Mouse (Mus musculus) kidney, postnatal 0 days (tissue): ENCODE data around the gene Clasrp. TPM values are rescaled to one million over a fixed set of nuclear protein-coding genes. Genes with fewer than 3 reads are reported as not detected.

ENCODE experiments used
- ATAC-seq: fragments of 200-750 bp; cut with Nextera tagmentation; replicated peaks from 2 replicates; pipeline ENCODE4 v1.8.0; 2017; ENCODE audit warnings: low read depth, moderate number of reproducible peaks, moderate TSS enrichment, moderate library complexity; ENCODE audit not compliant: low FRiP score
- DNase-seq: peaks from one replicate; pipeline ENCODE4 v3.0.0-alpha.2; 2016; ENCODE audit warnings: low spot score
- H3K27ac ChIP-seq: fragments of 300-500 bp; sonication (generic); 2 replicates; pipeline ENCODE4 v1.5.1; 2014; ENCODE audit warnings: mild to moderate bottlenecking
- H3K27me3 ChIP-seq: fragments of 300-500 bp; sonication (generic); 2 replicates; pipeline ENCODE4 v1.6.1; 2014; ENCODE audit warnings: low read length, mixed read lengths; ENCODE audit not compliant: insufficient read depth
- H3K36me3 ChIP-seq: fragments of 300-500 bp; sonication (generic); 2 replicates; pipeline ENCODE4 v1.6.1; 2014; ENCODE audit warnings: low read length, mixed read lengths; ENCODE audit not compliant: insufficient read depth
- H3K4me1 ChIP-seq: fragments of 300-500 bp; sonication (generic); replicated peaks from 2 replicates; pipeline ENCODE4 v1.6.1; 2014; ENCODE audit warnings: antibody characterized with exemption, low read length, mixed read lengths; ENCODE audit not compliant: insufficient read depth
- H3K4me2 ChIP-seq: fragments of 300-500 bp; sonication (generic); 2 replicates; pipeline ENCODE4 v1.6.1; 2014; ENCODE audit warnings: mild to moderate bottlenecking, low read length, moderate library complexity, mixed read lengths
- H3K4me3 ChIP-seq: fragments of 300-500 bp; sonication (generic); replicated peaks from 2 replicates; pipeline ENCODE4 v1.5.1; 2014; ENCODE audit warnings: low read depth, low read length
- H3K9ac ChIP-seq: fragments of 300-500 bp; sonication (generic); 2 replicates; pipeline ENCODE4 v1.6.1; 2014; ENCODE audit warnings: low read depth, low read length
- H3K9me3 ChIP-seq: fragments of 300-500 bp; sonication (generic); replicated peaks from 2 replicates; pipeline ENCODE4 v1.6.1; 2016; ENCODE audit warnings: low read length, inconsistent platforms, mixed read lengths
- CTCF ChIP-seq: IDR thresholded peaks from 2 replicates; pipeline ENCODE4 v1.5.1; 2016; ENCODE audit warnings: antibody characterized with exemption, low read depth, mild to moderate bottlenecking, moderate library complexity
- WGBS: fragments of 180-500 bp; shearing (Covaris S2); extraction: QIAGEN DNeasy Blood & Tissue Kit; methylation state at CpG from one replicate; pipeline ENCODE4 v1.1.7; 2014; 5-methylcytosine and 5-hydroxymethylcytosine counted together
- polyA plus RNA-seq: library from polyadenylated mRNA; unstranded; fragments of >200 nt; fragmentation: Nextera tagmentation; extraction: Ambion mirVana; gene quantifications from 2 replicates; pipeline ENCODE4 v1.2.1, GENCODE M21; 2015

Gene Clasrp
- polyA plus RNA-seq, 1 experiment from 2014 or later, result 35.1 TPM

DNA sequence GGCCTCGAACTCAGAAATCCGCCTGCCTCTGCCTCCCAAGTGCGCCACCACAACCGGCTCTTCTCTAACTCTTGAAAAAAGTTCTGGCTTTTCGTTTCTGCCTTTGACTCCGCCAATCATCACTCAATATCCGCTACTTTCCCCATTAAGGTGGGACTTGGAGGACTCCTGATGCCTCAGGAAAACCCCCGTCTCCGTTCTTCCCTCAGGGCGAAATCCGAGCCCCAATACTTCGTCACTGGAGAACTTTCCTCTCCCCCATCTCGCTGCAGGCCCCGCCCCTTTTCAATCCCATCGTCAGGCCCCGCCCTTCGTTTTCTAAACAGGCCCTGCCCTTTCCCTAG is 23.9 kb upstream of the Clasrp start:
- Histone ChIP-seq H3K4me1 (no peaks in the 10 kb centered on the region), H3K9me3 (no peaks in the 10 kb centered on the region), H3K36me3 (peaks cover 11% of the 10 kb centered on the region), H3K4me2 (peak overlapping the region; percentile 99), H3K9ac (0 out of 2 replicates have a peak overlapping the region, but pooled peaks have one; percentile 1), H3K27me3 (no peaks in the 10 kb centered on the region), H3K4me3 (peak overlapping the region; percentile 84), H3K27ac (peak overlapping the region; percentile 94)
- DNase-seq (no peak), ATAC-seq (no peak)
- TF ChIP-seq CTCF, result no peak
- 15% methylated on average over 17 of the region's 17 CpGs for WGBS

DNA sequence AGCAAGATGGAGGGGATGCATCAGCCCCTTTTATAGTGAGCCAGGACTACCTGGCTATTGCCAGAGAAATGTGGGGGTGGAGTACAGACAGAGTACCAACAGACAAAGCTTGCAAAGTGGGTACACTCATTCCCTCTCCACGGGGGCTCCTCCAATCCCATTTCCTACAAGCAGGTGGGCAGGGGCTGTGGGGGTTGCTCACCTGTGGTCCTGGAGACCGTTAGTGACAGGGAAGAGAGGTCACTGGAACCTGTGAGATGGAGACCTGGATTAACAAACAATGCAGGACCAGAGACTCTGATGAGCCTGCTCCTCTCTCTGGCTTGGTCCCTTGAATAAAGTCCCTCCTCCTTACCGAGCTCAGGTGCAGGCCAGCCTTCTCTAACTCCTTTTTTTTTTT is 23.4 kb upstream of the Clasrp start:
- no peaks in the 10 kb centered on the region for H3K4me1 ChIP-seq
- ATAC-seq (no peak), DNase-seq (no peak)
- no peak overlapping the region for H3K9ac ChIP-seq
- no peak overlapping the region; the same call in 1 of the 2 replicates for H3K27ac ChIP-seq
- H3K9me3 ChIP-seq, result no peaks in the 10 kb centered on the region
- TF ChIP-seq CTCF, result no peak
- WGBS, result 65% methylated on average over 3 of the region's 3 CpGs
- no peaks in the 10 kb centered on the region for H3K27me3 ChIP-seq
- peak overlapping the region; percentile 99 for H3K4me2 ChIP-seq
- H3K4me3 ChIP-seq, result peak overlapping the region; percentile 84; the same call in 1 of the 2 replicates
- H3K36me3 ChIP-seq, result peaks cover 6% of the 10 kb centered on the region

DNA sequence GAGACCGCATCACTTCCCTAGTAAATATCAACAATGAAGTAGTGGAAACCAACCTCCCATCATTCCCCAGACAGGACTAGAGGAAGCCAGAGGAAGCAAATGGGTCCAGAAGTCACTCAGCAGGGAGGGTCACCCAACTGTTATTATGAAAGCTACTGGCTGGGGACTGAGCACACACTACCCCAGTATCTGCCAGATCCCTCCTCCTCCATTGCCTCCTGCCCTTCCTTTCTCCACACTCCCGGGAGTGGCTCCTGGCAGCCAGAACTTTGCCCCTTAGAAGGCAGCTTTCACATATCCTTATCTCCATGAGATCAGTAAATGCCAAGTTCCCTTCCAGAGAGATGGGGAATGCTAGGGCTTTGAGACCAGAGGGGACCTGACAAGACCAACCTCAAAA is 19.1 kb upstream of the Clasrp start:
- H3K4me1 ChIP-seq, result no peaks in the 10 kb centered on the region
- H3K36me3 ChIP-seq, result no peaks in the 10 kb centered on the region
- no peak overlapping the region for H3K4me2 ChIP-seq
- no peaks in the 10 kb centered on the region for H3K9me3 ChIP-seq
- H3K4me3 ChIP-seq, result no peak overlapping the region
- TF ChIP-seq CTCF, result no peak
- no peak overlapping the region for H3K27ac ChIP-seq
- no peak overlapping the region for H3K9ac ChIP-seq
- WGBS, result 76% methylated on average over 2 of the region's 2 CpGs
- DNase-seq (no peak), ATAC-seq (no peak)
- H3K27me3 ChIP-seq, result no peaks in the 10 kb centered on the region

DNA sequence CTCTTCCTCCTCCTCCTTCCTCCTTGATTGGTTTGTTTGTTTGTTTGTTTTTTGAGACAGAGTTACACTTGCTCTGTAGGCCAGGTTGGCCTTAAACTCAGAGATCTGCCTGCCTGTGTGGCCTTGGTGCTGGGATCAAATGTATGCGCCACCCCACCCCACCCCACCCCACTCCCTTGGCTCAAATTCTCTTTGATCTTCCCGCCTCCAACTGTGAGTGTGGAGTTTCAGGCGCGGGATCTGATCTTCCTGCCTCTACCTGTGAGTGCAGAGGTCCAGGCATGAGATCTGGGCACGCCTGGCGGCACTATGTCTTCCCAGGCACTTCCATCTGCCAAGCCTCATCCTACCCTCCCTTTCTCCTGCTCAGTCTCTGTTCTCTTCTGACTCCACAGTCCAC is 18.0 kb upstream of the Clasrp start:
- ATAC-seq (no peak), DNase-seq (no peak)
- no peaks in the 10 kb centered on the region for H3K9me3 ChIP-seq
- H3K27ac ChIP-seq, result no peak overlapping the region
- H3K9ac ChIP-seq, result no peak overlapping the region
- no peak overlapping the region for H3K4me3 ChIP-seq
- no peaks in the 10 kb centered on the region for H3K27me3 ChIP-seq
- no peak overlapping the region for H3K4me2 ChIP-seq
- TF ChIP-seq CTCF, result no peak
- WGBS, result 36% methylated on average over 6 of the region's 6 CpGs
- no peaks in the 10 kb centered on the region for H3K36me3 ChIP-seq
- no peaks in the 10 kb centered on the region for H3K4me1 ChIP-seq

GRCm38 (mm10) chr7:19620811-19621210 is 16.5 kb upstream of the Clasrp start:
- 92% methylated on average over 7 of the region's 7 CpGs for WGBS

DNA sequence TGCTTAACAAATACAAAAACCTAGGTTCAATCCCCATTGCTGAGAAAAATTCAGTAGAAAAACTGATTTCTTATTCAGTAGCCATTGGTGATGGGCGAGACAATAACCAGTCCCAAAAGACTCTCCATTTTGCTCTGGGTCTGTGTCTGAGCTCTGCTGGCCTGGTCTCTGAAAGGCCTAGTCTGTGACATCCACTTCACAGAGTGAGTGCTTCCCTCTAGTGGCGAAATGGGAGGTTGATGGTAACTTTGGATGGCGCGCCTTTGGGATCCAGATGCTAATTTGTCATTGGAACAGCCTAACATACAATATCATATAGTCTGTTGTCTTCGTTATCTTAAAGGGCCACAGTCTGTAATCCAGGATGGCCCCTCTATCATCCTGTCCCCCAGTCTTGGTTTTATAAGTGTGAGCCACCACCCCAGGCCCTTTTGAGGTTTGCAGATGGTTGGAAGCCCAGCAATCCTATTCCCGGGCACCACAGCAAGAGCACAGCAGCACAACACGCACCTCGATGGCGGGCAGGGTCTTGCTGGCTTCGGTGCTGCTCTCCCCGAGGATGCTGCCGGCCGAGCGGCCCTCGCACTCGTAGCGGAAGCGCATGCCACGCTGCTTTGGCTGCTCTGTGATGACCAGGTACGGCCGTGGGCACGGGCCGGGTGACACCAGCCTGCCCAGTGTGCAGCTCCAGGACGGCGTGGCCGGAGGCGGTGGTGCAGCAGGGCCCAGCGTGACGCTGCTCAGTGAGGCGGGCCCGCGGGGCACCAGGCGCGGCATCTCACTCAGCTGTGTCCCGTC is 14.9 kb upstream of the Clasrp start:
- peak overlapping the region; percentile 60 for H3K4me2 ChIP-seq
- no peaks in the 10 kb centered on the region for H3K9me3 ChIP-seq
- peak overlapping the region; percentile 47 for H3K9ac ChIP-seq
- H3K4me1 ChIP-seq, result no peaks in the 10 kb centered on the region
- DNase-seq (peak; percentile 96), ATAC-seq (peak; percentile 86)
- WGBS, result 6% methylated on average over 34 of the region's 35 CpGs
- peak; percentile 91 for TF ChIP-seq CTCF
- no peaks in the 10 kb centered on the region for H3K27me3 ChIP-seq
- no peaks in the 10 kb centered on the region for H3K36me3 ChIP-seq
- H3K27ac ChIP-seq, result 0 out of 2 replicates have a peak overlapping the region, but pooled peaks have one; percentile 34
- peak overlapping the region; percentile 28 for H3K4me3 ChIP-seq

More at GRCm38 (mm10) chr7:19620811-19621210, 16.5 kb upstream of the Clasrp start:
- no peaks in the 10 kb centered on the region for H3K4me1 ChIP-seq
- H3K36me3 ChIP-seq, result no peaks in the 10 kb centered on the region
- no peak overlapping the region for H3K9ac ChIP-seq
- no peak overlapping the region for H3K27ac ChIP-seq
- no peaks in the 10 kb centered on the region for H3K9me3 ChIP-seq
- H3K4me2 ChIP-seq, result no peak overlapping the region
- H3K4me3 ChIP-seq, result no peak overlapping the region
- no peak for TF ChIP-seq CTCF
- DNase-seq (no peak), ATAC-seq (no peak)
- H3K27me3 ChIP-seq, result no peaks in the 10 kb centered on the region
